Mouse (Mus musculus): Measurements from ENCODE around the gene Mdm2. TPM values are rescaled to one million over a fixed set of nuclear protein-coding genes. Genes with fewer than 3 reads are reported as not detected.

Gene Mdm2
- polyA plus RNA-seq (2017; shearing (Covaris generic)), result 113 TPM

GRCm38 (mm10) chr10:117710604-117711141 is at the start of gene Mdm2:
Gene Mdm2 (minus strand): TSS chr10:117710758.

GRCm38 (mm10) chr10:117746297-117746883 is 35.8 kb upstream of the Mdm2 start, which contains the start of gene Slc35e3:
Gene Slc35e3 (minus strand): TSS chr10:117746365.

Other genes with a start within 250 kb of the Mdm2 start
- gene Cpm, start 81.3 kb downstream of the Mdm2 start, polyA plus RNA-seq (2017; shearing (Covaris generic)), result 135 TPM
- gene Slc35e3, start 35.6 kb upstream of the Mdm2 start, polyA plus RNA-seq (2017; shearing (Covaris generic)), result 5.4 TPM
- gene Nup107, start 81.9 kb upstream of the Mdm2 start, polyA plus RNA-seq (2017; shearing (Covaris generic)), result 31.8 TPM
- gene Rap1b, start 135.3 kb upstream of the Mdm2 start, polyA plus RNA-seq (2017; shearing (Covaris generic)), result 656 TPM

Data from effector memory CD4-positive, alpha-beta T cell, adult 7 months (primary cell).